Mouse (Mus musculus) forebrain, embryonic 12.5 days (tissue): Measurements from ENCODE around the gene Arih2. TPM values are rescaled to one million over a fixed set of nuclear protein-coding genes. Genes with fewer than 3 reads are reported as not detected.
"Not testable (repeated sequence)": the region's sequence is repeated elsewhere in the genome, so short reads cannot be mapped to it uniquely, and the experiment has no call there.

Experiments used
- ATAC-seq: fragments of 200-750 bp; cut with Nextera tagmentation; 2 replicates; pipeline ENCODE4 v1.8.0; 2017; ENCODE audit warnings: moderate TSS enrichment; ENCODE audit not compliant: low FRiP score
- H3K27ac ChIP-seq: fragments of 300-500 bp; sonication (generic); 2 replicates; pipeline ENCODE4 v1.5.1; 2016; ENCODE audit warnings: mild to moderate bottlenecking
- H3K27me3 ChIP-seq: fragments of 300-500 bp; sonication (generic); 2 replicates; pipeline ENCODE4 v1.6.1; 2016; ENCODE audit warnings: mild to moderate bottlenecking
- H3K36me3 ChIP-seq: fragments of 300-500 bp; sonication (generic); replicated peaks from 2 replicates; pipeline ENCODE4 v1.6.1; 2016; ENCODE audit warnings: mild to moderate bottlenecking
- H3K4me1 ChIP-seq: fragments of 300-500 bp; sonication (generic); 2 replicates; pipeline ENCODE4 v1.6.1; 2016
- H3K4me2 ChIP-seq: fragments of 300-500 bp; sonication (generic); 2 replicates; pipeline ENCODE4 v1.6.1; 2016; ENCODE audit warnings: mild to moderate bottlenecking, moderate library complexity
- H3K4me3 ChIP-seq: fragments of 300-500 bp; sonication (generic); replicated peaks from 2 replicates; pipeline ENCODE4 v1.5.1; 2016; ENCODE audit warnings: mild to moderate bottlenecking
- H3K9ac ChIP-seq: fragments of 300-500 bp; sonication (generic); 2 replicates; pipeline ENCODE4 v1.6.1; 2016; ENCODE audit warnings: mild to moderate bottlenecking
- H3K9me3 ChIP-seq: fragments of 300-500 bp; sonication (generic); 2 replicates; pipeline ENCODE4 v1.6.1; 2016
- WGBS: fragments of 180-500 bp; shearing (Covaris S2); methylation state at CpG from one replicate; pipeline ENCODE4 v1.1.7; 2016; 5-methylcytosine and 5-hydroxymethylcytosine counted together
- polyA plus RNA-seq: library from polyadenylated mRNA; unstranded; fragments of >200 nt; fragmentation: Nextera tagmentation; extraction: Ambion mirVana; gene quantifications from 2 replicates; pipeline ENCODE4 v1.2.1, GENCODE M21; 2016

The Arih2 gene
- polyA plus RNA-seq, 1 experiment from 2014 or later = 57.9 TPM

- Histone ChIP-seq H3K27me3 (peaks cover 10% of the 10 kb centered on the region; the same call in 1 of the 2 replicates), H3K9me3 (no peaks in the 10 kb centered on the region), H3K9ac (no peak overlapping the region), H3K36me3 (peaks cover 8% of the 10 kb centered on the region), H3K4me3 (no peak overlapping the region), H3K4me1 (peaks cover 40% of the 10 kb centered on the region), H3K4me2 (no peak overlapping the region), H3K27ac (no peak overlapping the region)
- 87% methylated on average over 6 of the region's 6 CpGs for WGBS
- no peak for ATAC-seq
Observed at GRCm38 (mm10) chr9:108687181-108687580, 38.0 kb upstream of the Arih2 start.

GRCm38 (mm10) chr9:108686475-108686887, 37.3 kb upstream of the Arih2 start:
- peaks cover 8% of the 10 kb centered on the region; the same call in 1 of the 2 replicates for H3K27me3 ChIP-seq
- WGBS = 42% methylated on average over 4 of the region's 4 CpGs
- H3K27ac ChIP-seq = no peak overlapping the region
- H3K9me3 ChIP-seq = no peaks in the 10 kb centered on the region
- no peak for ATAC-seq
- no peak overlapping the region for H3K4me2 ChIP-seq
- H3K36me3 ChIP-seq = peaks cover 11% of the 10 kb centered on the region
- H3K4me1 ChIP-seq = peaks cover 37% of the 10 kb centered on the region
- H3K9ac ChIP-seq = no peak overlapping the region
- H3K4me3 ChIP-seq = no peak overlapping the region

GRCm38 (mm10) chr9:108680026-108680425, 30.8 kb upstream of the Arih2 start:
- Histone ChIP-seq H3K27me3 (no peaks in the 10 kb centered on the region), H3K9me3 (no peaks in the 10 kb centered on the region), H3K27ac (no peak overlapping the region), H3K4me3 (no peak overlapping the region), H3K4me1 (no peaks in the 10 kb centered on the region), H3K9ac (no peak overlapping the region), H3K36me3 (peaks cover 27% of the 10 kb centered on the region), H3K4me2 (no peak overlapping the region)
- ATAC-seq = no peak
- WGBS = 93% methylated on average over 15 of the region's 15 CpGs

- ATAC-seq = no peak
- no peak overlapping the region for H3K27ac ChIP-seq
- no peak overlapping the region for H3K4me2 ChIP-seq
- H3K4me3 ChIP-seq = no peak overlapping the region
- H3K4me1 ChIP-seq = no peaks in the 10 kb centered on the region
- no peak overlapping the region for H3K9ac ChIP-seq
- no peaks in the 10 kb centered on the region for H3K27me3 ChIP-seq
- H3K9me3 ChIP-seq = no peaks in the 10 kb centered on the region
- 47% methylated on average over 2 of the region's 2 CpGs for WGBS
- H3K36me3 ChIP-seq = peaks cover 25% of the 10 kb centered on the region
Observed at GRCm38 (mm10) chr9:108673151-108673550, 24.0 kb upstream of the Arih2 start.

GRCm38 (mm10) chr9:108669875-108670274, 20.7 kb upstream of the Arih2 start:
- Histone ChIP-seq H3K27me3 (no peaks in the 10 kb centered on the region), H3K9me3 (no peaks in the 10 kb centered on the region), H3K36me3 (peaks cover 23% of the 10 kb centered on the region), H3K4me1 (no peaks in the 10 kb centered on the region), H3K27ac (no peak overlapping the region), H3K4me3 (no peak overlapping the region), H3K9ac (no peak overlapping the region), H3K4me2 (no peak overlapping the region)
- ATAC-seq = no peak
- WGBS = 56% methylated on average over 8 of the region's 8 CpGs

- ATAC-seq = no peak
- peak overlapping the region; percentile 77 for H3K4me2 ChIP-seq
- 54% methylated on average over 6 of the region's 6 CpGs for WGBS
- H3K27ac ChIP-seq = no peak overlapping the region
- H3K4me1 ChIP-seq = peaks cover 13% of the 10 kb centered on the region
- H3K9ac ChIP-seq = peak overlapping the region; percentile 68
- no peaks in the 10 kb centered on the region for H3K36me3 ChIP-seq
- H3K4me3 ChIP-seq = peak overlapping the region; percentile 71
- no peaks in the 10 kb centered on the region; the same call in 1 of the 2 replicates for H3K27me3 ChIP-seq
- no peaks in the 10 kb centered on the region for H3K9me3 ChIP-seq
Observed at GRCm38 (mm10) chr9:108662660-108663059, 13.5 kb upstream of the Arih2 start.

- 2% methylated on average over 35 of the region's 37 CpGs for WGBS
- Histone ChIP-seq H3K4me1 (peaks cover 13% of the 10 kb centered on the region), H3K4me2 (peak within 1 kb of the TSS; percentile 77), H3K9ac (peak within 1 kb of the TSS; percentile 68), H3K9me3 (no peaks in the 10 kb centered on the region), H3K27me3 (no peaks in the 10 kb centered on the region; the same call in 1 of the 2 replicates), H3K27ac (no peak within 1 kb of the TSS), H3K36me3 (no peaks in the 10 kb centered on the region), H3K4me3 (peak within 1 kb of the TSS; percentile 71)
- peak; percentile 88 for ATAC-seq
Observed at GRCm38 (mm10) chr9:108661677-108662612, 12.8 kb upstream of the Arih2 start, which contains the start of gene Slc25a20. TSS of gene Slc25a20 (plus strand) at chr9:108662088.

- not testable (repeated sequence) for H3K4me3 ChIP-seq, H3K4me1 ChIP-seq, H3K9me3 ChIP-seq, H3K9ac ChIP-seq, H3K27me3 ChIP-seq, H3K27ac ChIP-seq, ATAC-seq, H3K4me2 ChIP-seq, H3K36me3 ChIP-seq
- 82% methylated on average over 7 of the region's 7 CpGs for WGBS
Observed at GRCm38 (mm10) chr9:108655865-108656264, 6.7 kb upstream of the Arih2 start.

GRCm38 (mm10) chr9:108654566-108655464, 5.6 kb upstream of the Arih2 start:
- peaks cover 3% of the 10 kb centered on the region for H3K4me1 ChIP-seq
- H3K9ac ChIP-seq = no peak overlapping the region
- WGBS = 77% methylated on average over 10 of the region's 10 CpGs
- no peak overlapping the region for H3K4me2 ChIP-seq
- no peaks in the 10 kb centered on the region for H3K27me3 ChIP-seq
- H3K27ac ChIP-seq = no peak overlapping the region
- ATAC-seq = no peak
- H3K9me3 ChIP-seq = no peaks in the 10 kb centered on the region
- H3K4me3 ChIP-seq = no peak overlapping the region
- H3K36me3 ChIP-seq = no peaks in the 10 kb centered on the region

- peak overlapping the region; percentile 99 for H3K4me3 ChIP-seq
- ATAC-seq = no peak; the same call in 1 of the 2 replicates
- H3K4me2 ChIP-seq = peak overlapping the region; percentile 85
- H3K4me1 ChIP-seq = peaks cover 21% of the 10 kb centered on the region
- peak overlapping the region; percentile 95 for H3K9ac ChIP-seq
- no peaks in the 10 kb centered on the region for H3K36me3 ChIP-seq
- H3K27ac ChIP-seq = peak overlapping the region; percentile 83
- 33% methylated on average over 29 of the region's 29 CpGs for WGBS
- no peaks in the 10 kb centered on the region for H3K9me3 ChIP-seq
- no peaks in the 10 kb centered on the region for H3K27me3 ChIP-seq
Observed at GRCm38 (mm10) chr9:108649561-108650440, 615 bp upstream of the Arih2 start.

GRCm38 (mm10) chr9:108648166-108648565, 1.0 kb downstream of the Arih2 start:
- Histone ChIP-seq H3K27me3 (no peaks in the 10 kb centered on the region), H3K4me1 (peaks cover 21% of the 10 kb centered on the region), H3K4me2 (peak overlapping the region; percentile 85), H3K9me3 (no peaks in the 10 kb centered on the region), H3K4me3 (peak overlapping the region; percentile 99), H3K27ac (no peak overlapping the region), H3K36me3 (peaks cover 4% of the 10 kb centered on the region; the same call in 1 of the 2 replicates), H3K9ac (peak overlapping the region; percentile 95)
- WGBS = 52% methylated on average over 10 of the region's 10 CpGs
- ATAC-seq = no peak
